Mouse (Mus musculus): ENCODE results near the gene H2-Ob. TPM values are rescaled to one million over a fixed set of nuclear protein-coding genes. Genes with fewer than 3 reads are reported as not detected.
"Not testable (repeated sequence)": the region's sequence is repeated elsewhere in the genome, so short reads cannot be mapped to it uniquely, and the experiment has no call there.

H2-Ob gene
- polyA plus RNA-seq, 1 experiment from 2014 or later: 0.05 TPM

DNA sequence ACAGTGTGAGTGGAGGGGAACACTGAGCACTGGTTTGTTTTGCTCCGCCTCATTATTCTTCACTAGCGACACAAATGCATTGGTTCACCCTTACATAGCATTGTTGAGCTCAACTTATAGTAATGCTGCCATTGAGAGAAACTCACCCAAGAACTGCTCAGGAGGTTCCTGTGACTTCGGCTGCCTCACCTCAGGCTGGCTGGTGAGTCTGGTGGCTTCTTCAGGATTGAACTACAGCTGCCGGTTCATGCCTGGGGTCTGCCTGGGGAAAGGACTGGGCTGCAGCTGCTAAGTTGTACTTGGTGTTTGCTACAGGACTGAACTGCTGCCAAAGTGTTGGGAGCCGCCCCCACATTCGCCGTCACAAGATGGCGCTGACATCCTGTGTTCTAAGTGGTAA, 13.3 kb upstream of the H2-Ob start:
- WGBS (ENCODE audit: insufficient replicate concordance): 86% methylated on average over 8 of the region's 8 CpGs

DNA sequence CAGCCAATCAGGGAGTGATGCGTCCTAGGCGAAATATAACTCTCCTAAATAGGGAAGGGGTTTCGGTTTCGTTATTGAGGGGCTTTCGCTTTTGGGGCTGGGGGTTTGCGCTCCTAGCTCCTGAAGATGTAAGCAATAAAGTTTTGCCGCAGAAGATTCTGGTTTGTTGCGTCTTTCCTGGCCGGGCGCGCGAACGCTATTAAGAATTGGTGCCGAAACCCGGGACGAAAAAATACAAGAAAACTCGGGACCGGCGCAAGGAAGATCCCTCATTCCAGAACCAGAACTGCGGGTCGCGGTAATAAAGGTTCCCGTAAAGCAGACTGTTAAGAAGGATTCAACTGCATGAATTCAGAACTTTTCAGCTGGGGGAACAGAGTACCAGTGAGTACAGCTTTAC, 12.8 kb upstream of the H2-Ob start:
- not testable (repeated sequence) for H3K27me3 ChIP-seq (replicated peaks); H3K4me1 ChIP-seq; H3K4me2 ChIP-seq; H3K36me3 ChIP-seq; H3K4me3 ChIP-seq; ATAC-seq; H3K9ac ChIP-seq; H3K27ac ChIP-seq
- WGBS (ENCODE audit: insufficient replicate concordance): 85% methylated on average over 14 of the region's 23 CpGs
- peaks cover 11% of the 10 kb centered on the region for H3K9me3 ChIP-seq (replicated peaks)

More for the DNA sequence above, 13.3 kb upstream of the H2-Ob start:
- H3K4me2 ChIP-seq: no peak overlapping the region
- ATAC-seq: no peak
- H3K27me3 ChIP-seq (replicated peaks): no peaks in the 10 kb centered on the region
- no peaks in the 10 kb centered on the region for H3K4me1 ChIP-seq
- H3K9ac ChIP-seq: no peak overlapping the region
- peaks cover 11% of the 10 kb centered on the region for H3K9me3 ChIP-seq (replicated peaks)
- H3K4me3 ChIP-seq: no peak overlapping the region
- H3K27ac ChIP-seq: no peak overlapping the region
- H3K36me3 ChIP-seq: no peaks in the 10 kb centered on the region

DNA sequence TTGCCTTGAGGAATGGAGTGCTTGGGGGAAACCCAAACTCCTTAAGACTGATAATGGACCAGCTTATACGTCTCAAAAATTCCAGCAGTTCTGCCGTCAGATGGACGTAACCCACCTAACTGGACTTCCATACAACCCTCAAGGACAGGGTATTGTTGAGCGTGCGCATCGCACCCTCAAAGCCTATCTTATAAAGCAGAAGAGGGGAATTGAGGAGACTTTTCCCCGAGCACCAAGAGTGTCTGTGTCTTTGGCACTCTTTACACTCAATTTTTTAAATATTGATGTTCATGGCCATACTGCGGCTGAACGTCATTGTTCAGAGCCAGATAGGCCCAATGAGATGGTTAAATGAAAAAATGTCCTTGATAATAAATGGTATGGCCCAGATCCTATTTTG, 7.7 kb upstream of the H2-Ob start:
- 82% methylated on average over 9 of the region's 9 CpGs for WGBS (ENCODE audit: insufficient replicate concordance)
- not testable (repeated sequence) for H3K9ac ChIP-seq; H3K9me3 ChIP-seq (replicated peaks); H3K4me2 ChIP-seq; H3K27ac ChIP-seq; H3K4me3 ChIP-seq; H3K27me3 ChIP-seq (replicated peaks); ATAC-seq; H3K36me3 ChIP-seq; H3K4me1 ChIP-seq

DNA sequence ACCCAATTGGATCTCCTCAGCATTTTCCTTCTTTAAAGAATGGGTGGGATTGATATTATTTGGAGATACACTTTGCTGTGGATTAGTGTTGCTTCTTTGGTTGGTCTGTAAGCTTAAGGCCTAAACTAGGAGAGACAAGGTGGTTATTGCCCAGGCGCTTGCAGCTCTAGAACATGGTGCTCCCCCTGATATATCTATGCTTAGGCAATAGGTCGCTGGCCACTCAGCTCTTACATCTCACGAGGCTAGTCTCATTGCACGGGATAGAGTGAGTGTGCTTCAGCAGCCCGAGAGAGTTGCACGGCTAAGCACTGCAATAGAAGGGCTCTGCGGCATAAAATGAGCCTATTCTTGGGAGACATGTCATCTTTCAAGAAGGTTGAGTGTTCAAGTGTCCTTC, 6.7 kb upstream of the H2-Ob start:
- ATAC-seq; H3K4me2 ChIP-seq; H3K27me3 ChIP-seq (replicated peaks); H3K9me3 ChIP-seq (replicated peaks); H3K36me3 ChIP-seq; H3K4me3 ChIP-seq; H3K9ac ChIP-seq; H3K27ac ChIP-seq; H3K4me1 ChIP-seq: not testable (repeated sequence)
- 79% methylated on average over 7 of the region's 7 CpGs for WGBS (ENCODE audit: insufficient replicate concordance)

DNA sequence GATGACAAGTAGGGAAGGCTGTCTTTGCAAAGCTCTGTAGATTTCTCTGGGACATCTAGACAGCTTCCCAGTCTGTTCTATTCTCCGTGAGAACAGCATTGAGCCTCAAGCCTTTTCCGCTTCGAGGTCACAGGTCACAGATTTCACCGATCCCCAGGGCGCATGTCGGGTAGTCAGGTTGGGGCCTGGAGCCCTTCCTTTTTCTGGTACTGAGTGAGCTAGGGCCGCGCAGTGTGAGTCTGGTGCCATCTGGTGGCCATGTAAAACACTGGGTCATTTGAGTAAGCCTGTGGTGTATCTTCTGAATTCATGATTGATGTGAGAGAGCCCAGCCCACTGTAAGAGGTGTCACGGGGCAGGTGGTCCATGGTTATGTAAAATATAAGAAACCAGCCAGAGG, 3.8 kb upstream of the H2-Ob start:
- ATAC-seq: no peak
- whole genome bisulfite sequencing (ENCODE audit: insufficient replicate concordance): 40% methylated on average over 9 of the region's 9 CpGs
- Histone ChIP-seq H3K4me1 (no peaks in the 10 kb centered on the region; the same call in 1 of the 2 replicates), H3K4me3 (no peak overlapping the region), H3K4me2 (no peak overlapping the region), H3K27ac (no peak overlapping the region), H3K27me3 (replicated peaks) (no peaks in the 10 kb centered on the region), H3K9ac (no peak overlapping the region), H3K9me3 (replicated peaks) (no peaks in the 10 kb centered on the region), H3K36me3 (no peaks in the 10 kb centered on the region)

DNA sequence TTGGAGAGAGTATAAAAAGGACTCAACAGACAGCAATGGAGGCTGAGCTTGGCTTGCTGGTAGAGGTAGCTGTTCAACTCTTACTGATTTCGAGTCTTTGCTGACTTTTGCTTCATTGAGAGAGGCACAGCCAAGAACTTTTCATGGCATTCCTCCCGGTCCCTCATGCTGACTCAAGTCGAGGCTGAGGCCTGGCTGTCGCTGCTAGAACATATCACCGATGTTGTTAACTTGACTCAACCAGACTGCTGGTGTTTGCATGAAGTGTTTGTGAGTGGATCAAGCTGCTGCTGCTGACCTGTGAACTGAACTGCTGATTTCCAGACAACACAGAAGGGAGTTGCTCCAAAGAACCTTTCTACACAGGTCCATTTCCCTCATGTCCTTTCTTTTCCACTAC, 2.0 kb upstream of the H2-Ob start:
- Histone ChIP-seq H3K9ac (no peak overlapping the region), H3K27me3 (replicated peaks) (no peaks in the 10 kb centered on the region), H3K4me1 (no peaks in the 10 kb centered on the region; the same call in 1 of the 2 replicates), H3K9me3 (replicated peaks) (no peaks in the 10 kb centered on the region), H3K4me3 (no peak overlapping the region), H3K36me3 (no peaks in the 10 kb centered on the region), H3K4me2 (no peak overlapping the region), H3K27ac (no peak overlapping the region)
- no peak for ATAC-seq
- 72% methylated on average over 5 of the region's 5 CpGs for WGBS (ENCODE audit: insufficient replicate concordance)

DNA sequence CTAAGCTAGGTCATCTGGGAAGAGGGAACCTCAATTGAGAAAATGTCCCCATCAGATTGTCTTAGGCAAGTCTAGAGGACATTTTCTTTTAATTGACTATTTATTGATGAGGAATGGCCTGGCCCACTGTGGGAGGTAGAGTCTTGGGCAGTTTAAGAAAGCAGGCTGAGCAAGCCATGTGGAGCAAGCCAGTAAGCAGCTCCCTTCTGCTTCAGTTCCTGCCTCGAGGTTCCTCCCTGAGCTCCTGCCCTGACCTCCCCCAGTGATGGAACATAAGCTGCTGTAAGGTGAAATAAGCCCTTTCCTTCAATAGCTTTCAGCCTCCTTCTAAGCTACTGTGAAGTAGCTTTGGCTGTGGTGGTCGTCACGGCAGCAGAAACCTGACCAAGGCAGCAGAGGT, 962 bp upstream of the H2-Ob start:
- Histone ChIP-seq H3K27me3 (replicated peaks) (no peaks in the 10 kb centered on the region), H3K4me1 (no peaks in the 10 kb centered on the region; the same call in 1 of the 2 replicates), H3K4me3 (no peak overlapping the region), H3K27ac (no peak overlapping the region), H3K9ac (no peak overlapping the region), H3K9me3 (replicated peaks) (no peaks in the 10 kb centered on the region), H3K4me2 (no peak overlapping the region), H3K36me3 (no peaks in the 10 kb centered on the region)
- no peak for ATAC-seq
- 58% methylated on average over 3 of the region's 3 CpGs for WGBS (ENCODE audit: insufficient replicate concordance)

DNA sequence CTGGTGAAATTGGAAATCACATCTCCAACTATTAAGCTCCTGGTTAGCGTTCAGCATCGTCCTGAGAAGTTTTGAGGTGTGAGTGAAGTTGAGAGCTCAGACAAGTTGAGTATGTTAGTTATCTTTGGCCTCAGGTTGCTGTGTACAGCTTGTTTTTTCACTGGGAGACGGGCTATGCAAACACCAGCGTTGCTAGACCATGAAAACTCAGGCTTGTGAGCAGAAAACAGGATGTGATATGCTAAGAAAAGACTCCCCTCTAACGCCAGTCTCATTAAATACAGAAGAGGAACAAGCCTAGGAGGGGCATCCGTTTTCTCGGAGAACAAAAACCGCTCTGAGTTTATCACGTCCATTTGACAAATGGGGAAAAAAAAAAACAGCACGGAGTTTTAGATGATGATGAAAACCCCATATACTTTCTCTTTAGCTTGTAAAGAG, 918 bp downstream of the H2-Ob start:
- ATAC-seq: no peak
- Histone ChIP-seq H3K9ac (no peak overlapping the region), H3K4me3 (no peak overlapping the region), H3K27ac (peak overlapping the region; percentile 60; the same call in 1 of the 2 replicates), H3K4me2 (peak overlapping the region; percentile 26), H3K36me3 (no peaks in the 10 kb centered on the region), H3K4me1 (no peaks in the 10 kb centered on the region; the same call in 1 of the 2 replicates), H3K9me3 (replicated peaks) (no peaks in the 10 kb centered on the region), H3K27me3 (replicated peaks) (no peaks in the 10 kb centered on the region; the same call in 1 of the 2 replicates)
- WGBS (ENCODE audit: insufficient replicate concordance): 21% methylated on average over 10 of the region's 10 CpGs

DNA sequence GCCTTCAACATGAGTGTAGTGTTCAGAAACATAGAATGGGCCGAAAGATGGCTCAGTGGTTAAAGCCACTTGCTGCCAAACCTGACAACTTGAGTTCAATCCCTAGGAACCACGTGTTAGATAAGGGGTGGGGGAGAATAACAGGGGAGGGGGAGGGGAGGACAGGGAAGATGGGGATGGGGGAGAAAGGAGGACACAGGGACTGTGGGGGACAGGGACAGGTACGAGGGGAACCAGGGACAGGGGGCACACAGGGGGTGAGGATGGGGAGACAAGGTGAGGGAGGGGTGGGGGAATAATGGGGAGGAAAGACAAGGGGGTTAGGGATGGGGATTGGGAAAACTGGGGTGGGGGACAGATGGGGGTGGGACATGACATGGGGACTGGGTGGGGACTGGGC, 1.7 kb downstream of the H2-Ob start:
- peak overlapping the region; percentile 26; the same call in 1 of the 2 replicates for H3K4me2 ChIP-seq
- H3K9ac ChIP-seq: no peak overlapping the region
- H3K9me3 ChIP-seq (replicated peaks): no peaks in the 10 kb centered on the region
- no peak overlapping the region; the same call in 1 of the 2 replicates for H3K27ac ChIP-seq
- no peaks in the 10 kb centered on the region; the same call in 1 of the 2 replicates for H3K27me3 ChIP-seq (replicated peaks)
- 42% methylated on average over 3 of the region's 3 CpGs for WGBS (ENCODE audit: insufficient replicate concordance)
- H3K4me1 ChIP-seq: no peaks in the 10 kb centered on the region; the same call in 1 of the 2 replicates
- no peaks in the 10 kb centered on the region for H3K36me3 ChIP-seq
- no peak overlapping the region for H3K4me3 ChIP-seq
- ATAC-seq: no peak

DNA sequence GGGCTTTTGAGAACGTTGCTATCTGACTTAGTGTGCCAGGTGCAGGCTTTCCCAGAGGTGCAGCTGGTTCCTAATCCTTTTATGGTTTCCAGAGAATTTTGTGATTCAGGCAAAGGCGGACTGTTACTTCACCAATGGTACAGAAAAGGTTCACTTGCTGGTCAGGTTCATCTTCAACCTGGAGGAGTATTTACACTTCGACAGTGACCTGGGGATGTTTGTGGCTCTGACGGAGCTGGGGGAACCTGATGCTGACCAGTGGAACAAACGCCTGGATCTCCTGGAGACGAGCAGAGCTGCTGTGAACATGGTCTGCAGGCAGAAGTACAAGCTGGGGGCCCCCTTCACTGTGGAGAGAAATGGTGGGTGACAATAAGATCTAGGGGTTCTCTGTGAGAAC, 2.2 kb downstream of the H2-Ob start:
- Histone ChIP-seq H3K27ac (no peak overlapping the region), H3K27me3 (replicated peaks) (no peaks in the 10 kb centered on the region; the same call in 1 of the 2 replicates), H3K36me3 (no peaks in the 10 kb centered on the region), H3K4me3 (no peak overlapping the region), H3K4me2 (no peak overlapping the region), H3K4me1 (no peaks in the 10 kb centered on the region; the same call in 1 of the 2 replicates), H3K9ac (no peak overlapping the region), H3K9me3 (replicated peaks) (no peaks in the 10 kb centered on the region)
- no peak for ATAC-seq
- WGBS (ENCODE audit: insufficient replicate concordance): 66% methylated on average over 6 of the region's 6 CpGs

DNA sequence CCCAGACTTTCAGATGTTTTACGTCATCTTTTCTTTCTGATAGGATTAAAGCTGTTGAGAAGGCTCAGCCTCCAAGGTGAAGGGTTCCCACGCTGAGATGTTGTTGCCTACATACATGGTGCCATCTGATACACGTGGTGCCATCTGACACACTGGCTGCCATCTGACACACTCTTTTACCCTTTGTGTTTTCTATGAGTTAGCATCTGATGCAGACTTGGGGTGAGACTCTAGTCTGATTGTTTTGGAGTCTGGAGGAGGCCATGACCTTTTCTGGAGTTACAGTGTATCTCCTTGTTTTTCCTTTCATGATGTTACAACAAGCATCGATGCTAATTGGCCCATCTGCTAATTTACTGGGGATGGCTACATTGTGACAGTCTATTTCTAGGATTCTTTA, 6.0 kb downstream of the H2-Ob start:
- Histone ChIP-seq H3K4me3 (no peak overlapping the region), H3K27me3 (replicated peaks) (peaks cover 8% of the 10 kb centered on the region; the same call in 1 of the 2 replicates), H3K4me1 (no peaks in the 10 kb centered on the region), H3K9ac (no peak overlapping the region), H3K27ac (no peak overlapping the region), H3K9me3 (replicated peaks) (no peaks in the 10 kb centered on the region), H3K36me3 (no peaks in the 10 kb centered on the region), H3K4me2 (no peak overlapping the region)
- no peak for ATAC-seq
- WGBS (ENCODE audit: insufficient replicate concordance): 53% methylated on average over 4 of the region's 4 CpGs

DNA sequence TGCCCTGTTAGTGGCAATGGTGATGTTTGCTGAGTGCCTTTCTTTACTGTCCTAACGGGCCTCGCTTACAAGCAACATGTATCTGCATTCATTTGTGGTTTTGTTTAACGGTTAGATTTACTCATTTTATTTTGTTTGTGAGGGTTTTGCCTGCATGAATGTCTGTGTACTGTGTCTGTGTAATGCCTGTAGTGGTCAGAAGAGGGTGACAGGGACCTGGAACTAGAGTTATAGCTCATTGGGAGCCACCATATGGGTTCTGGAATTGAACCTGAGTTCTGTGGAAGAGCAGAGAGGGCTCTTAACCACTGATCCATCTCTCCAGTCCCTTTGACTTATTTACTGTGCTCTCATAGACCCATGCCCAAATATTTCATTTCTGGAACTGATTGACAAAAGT, 8.3 kb downstream of the H2-Ob start:
- WGBS (ENCODE audit: insufficient replicate concordance): 64% methylated on average over 3 of the region's 3 CpGs

DNA sequence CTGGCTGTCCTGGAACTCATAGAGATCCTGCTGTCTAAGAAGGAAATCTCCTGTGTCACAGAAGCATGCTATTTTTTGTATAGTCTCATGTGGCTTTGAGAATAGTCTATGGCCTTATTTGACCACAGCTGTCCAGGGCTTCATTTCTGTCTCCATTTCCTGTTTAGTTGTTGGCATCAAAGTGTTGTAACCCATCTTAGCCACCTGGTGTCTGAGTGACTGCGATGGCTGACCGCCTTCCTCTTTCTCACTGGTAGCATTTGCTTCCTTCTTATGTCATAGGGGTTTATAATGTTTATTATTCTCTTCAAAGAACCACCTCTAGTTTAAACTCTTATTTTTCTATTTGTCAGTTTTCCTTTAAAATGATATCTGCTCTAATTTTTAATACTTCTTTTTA, 10.1 kb downstream of the H2-Ob start:
- Histone ChIP-seq H3K4me2 (no peak overlapping the region), H3K4me1 (no peaks in the 10 kb centered on the region), H3K36me3 (no peaks in the 10 kb centered on the region), H3K9ac (no peak overlapping the region), H3K4me3 (no peak overlapping the region), H3K27ac (no peak overlapping the region), H3K27me3 (replicated peaks) (peaks cover 9% of the 10 kb centered on the region; the same call in 1 of the 2 replicates), H3K9me3 (replicated peaks) (no peaks in the 10 kb centered on the region)
- WGBS (ENCODE audit: insufficient replicate concordance): 19% methylated on average over 2 of the region's 2 CpGs
- no peak for ATAC-seq

More for the DNA sequence above, 8.3 kb downstream of the H2-Ob start:
- ATAC-seq: no peak
- Histone ChIP-seq H3K4me3 (no peak overlapping the region), H3K9ac (no peak overlapping the region), H3K27me3 (replicated peaks) (peaks cover 8% of the 10 kb centered on the region; the same call in 1 of the 2 replicates), H3K4me1 (no peaks in the 10 kb centered on the region), H3K4me2 (no peak overlapping the region), H3K36me3 (no peaks in the 10 kb centered on the region), H3K27ac (no peak overlapping the region), H3K9me3 (replicated peaks) (no peaks in the 10 kb centered on the region)
